Mouse (Mus musculus) C2C12 (cell line): ENCODE measurements around the gene Nfib.

Experiments
- CTCF ChIP-seq: IDR thresholded peaks from one replicate; pipeline ENCODE4 v1.5.1; 2011; ENCODE audit not compliant: control insufficient read depth, insufficient read depth, insufficient read length
- MAX ChIP-seq: IDR thresholded peaks from one replicate; pipeline ENCODE4 v1.6.1; 2011; ENCODE audit warnings: mild to moderate bottlenecking, control low read depth

- no peak for TF ChIP-seq CTCF
- no peak for TF ChIP-seq MAX
These were observed 209.2 kb downstream of the Nfib start for GRCm38 (mm10) chr4:82496383-82496782.
